Mouse (Mus musculus) heart, postnatal 36 days (tissue): Measurements from ENCODE around the gene Mcf2l. TPM values are rescaled to one million over a fixed set of nuclear protein-coding genes. Genes with fewer than 3 reads are reported as not detected.

Experiments used
- DNase-seq, 2 experiments: peaks; one replicate each; pipeline ENCODE4 v3.0.0; 2021 to 2022
- intact Hi-C: fragments of 180-260 bp; cut with DNase I; formaldehyde crosslinking; loops from one replicate; pipeline ENCODE4 v1.15.1; 2025
- microRNA-seq, 2 experiments: library from miRNA; unstranded; fragments of <30 nt; microRNA quantifications; one replicate each; pipeline ENCODE4 v1.2.0; 2021; ENCODE audit warnings: borderline number of aligned reads in 2 of 2
- total RNA-seq, 2 experiments: library from RNA; stranded (reverse); gene quantifications; 2 replicates each; pipeline ENCODE4 v1.2.3; 2021

Gene Mcf2l
- total RNA-seq, 2 experiments from 2014 or later = 53.3 to 77.9 TPM

- intact Hi-C loops = no loop called here
- DNase-seq = no peak
Observed at GRCm38 (mm10) chr8:13037569-13037968, 164.0 kb downstream of the Mcf2l start.

- intact Hi-C loops = no loop called here
Observed at GRCm38 (mm10) chr8:13039054-13039453, 165.4 kb downstream of the Mcf2l start.

GRCm38 (mm10) chr8:13041459-13041858 is 167.9 kb downstream of the Mcf2l start:
- intact Hi-C loops = no loop called here

More at GRCm38 (mm10) chr8:13039054-13039453, 165.4 kb downstream of the Mcf2l start:
- no peak for DNase-seq

GRCm38 (mm10) chr8:13047652-13048051 is 174.0 kb downstream of the Mcf2l start:
- DNase-seq = no peak
- intact Hi-C loops = no loop called here

More at GRCm38 (mm10) chr8:13041459-13041858, 167.9 kb downstream of the Mcf2l start:
- no peak for DNase-seq

DNA sequence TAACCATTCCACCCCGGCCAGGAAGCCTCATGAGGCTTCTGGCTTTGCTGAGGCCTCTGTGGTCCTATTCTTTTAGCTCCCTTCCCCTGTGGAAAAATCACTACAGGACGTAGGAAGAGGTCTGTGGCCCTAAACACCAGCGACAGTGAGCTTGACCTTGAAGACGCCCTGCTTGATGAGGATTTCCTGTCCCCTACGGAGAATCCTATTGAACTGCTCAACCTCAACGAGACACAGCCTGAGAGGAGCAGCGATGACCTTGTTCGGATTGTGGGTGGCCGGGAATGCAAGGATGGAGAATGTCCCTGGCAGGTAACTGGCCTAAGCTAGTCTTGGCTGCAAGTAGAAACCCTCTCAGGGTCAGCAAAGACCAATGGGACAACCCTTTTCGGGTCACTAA is 176.9 kb downstream of the Mcf2l start:
- DNase-seq = no peak
- intact Hi-C loops = no loop called here

DNA sequence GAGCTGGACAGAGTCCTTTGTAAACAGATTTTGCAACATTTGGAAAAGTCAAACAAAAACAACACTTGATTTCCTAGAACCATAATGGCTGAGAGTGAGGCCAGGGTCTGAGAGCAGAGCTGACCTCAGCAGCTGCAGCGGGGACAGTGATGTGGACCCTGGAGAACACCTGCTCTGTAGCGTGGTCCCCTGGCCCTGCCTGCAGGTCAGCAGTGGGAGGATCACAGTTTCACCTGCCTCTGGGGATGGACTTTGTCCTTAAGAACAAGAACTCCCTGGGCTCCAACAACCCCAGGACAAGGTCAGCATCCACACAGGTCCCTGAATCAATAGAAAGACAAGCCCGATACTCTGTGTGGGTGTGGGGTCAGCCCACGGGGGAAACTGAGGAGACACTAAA is 183.7 kb downstream of the Mcf2l start:
- no peak for DNase-seq
- intact Hi-C loops = no loop called here

- DNase-seq = no peak
- intact Hi-C loops = no loop called here
Observed at GRCm38 (mm10) chr8:13060441-13061150, 187.0 kb downstream of the Mcf2l start, which contains the start of gene Proz. TSS of gene Proz (plus strand) at chr8:13060914.

- no peak for DNase-seq
- intact Hi-C loops = no loop called here
Observed at GRCm38 (mm10) chr8:13063112-13063511, 189.5 kb downstream of the Mcf2l start.

Small RNA genes lying within 50 kb of the gene (microRNA-seq; reads per million reads assigned to microRNA genes)
- gene Gm38671 = 0 reads per million in 2 experiments

Other genes starting within 250 kb of the Mcf2l start
- 10 to 100 TPM; 12.4 to 14.0 TPM for gene Tubgcp3, start 201.6 kb upstream of the Mcf2l start, total RNA-seq
- 10 to 100 TPM; 77.9 to 88.4 TPM for gene Atp11a, start 116.8 kb upstream of the Mcf2l start, total RNA-seq
- gene F7, start 152.2 kb downstream of the Mcf2l start, total RNA-seq = under 1 TPM; 0.19 to 0.35 TPM
- gene F10, start 163.5 kb downstream of the Mcf2l start, total RNA-seq = under 1 TPM; 0.46 to 0.58 TPM
- gene Proz, start 187.1 kb downstream of the Mcf2l start, total RNA-seq = not detected
- gene Pcid2, start 231.7 kb downstream of the Mcf2l start, total RNA-seq = 10 to 100 TPM in 1 of 2 experiments, 1 to 10 TPM in 1; 7.5 to 11.0 TPM
- gene Cul4a, start 231.8 kb downstream of the Mcf2l start, total RNA-seq = 10 to 100 TPM; 77.2 to 81.4 TPM